Mouse (Mus musculus) testis, postnatal 14 days (tissue): ENCODE results near the gene Mtmr4.

ENCODE experiments used
- DNase-seq: peaks from one replicate; pipeline ENCODE4 v3.0.0; 2021; ENCODE audit warnings: low spot score

Gene Mtmr4

DNA sequence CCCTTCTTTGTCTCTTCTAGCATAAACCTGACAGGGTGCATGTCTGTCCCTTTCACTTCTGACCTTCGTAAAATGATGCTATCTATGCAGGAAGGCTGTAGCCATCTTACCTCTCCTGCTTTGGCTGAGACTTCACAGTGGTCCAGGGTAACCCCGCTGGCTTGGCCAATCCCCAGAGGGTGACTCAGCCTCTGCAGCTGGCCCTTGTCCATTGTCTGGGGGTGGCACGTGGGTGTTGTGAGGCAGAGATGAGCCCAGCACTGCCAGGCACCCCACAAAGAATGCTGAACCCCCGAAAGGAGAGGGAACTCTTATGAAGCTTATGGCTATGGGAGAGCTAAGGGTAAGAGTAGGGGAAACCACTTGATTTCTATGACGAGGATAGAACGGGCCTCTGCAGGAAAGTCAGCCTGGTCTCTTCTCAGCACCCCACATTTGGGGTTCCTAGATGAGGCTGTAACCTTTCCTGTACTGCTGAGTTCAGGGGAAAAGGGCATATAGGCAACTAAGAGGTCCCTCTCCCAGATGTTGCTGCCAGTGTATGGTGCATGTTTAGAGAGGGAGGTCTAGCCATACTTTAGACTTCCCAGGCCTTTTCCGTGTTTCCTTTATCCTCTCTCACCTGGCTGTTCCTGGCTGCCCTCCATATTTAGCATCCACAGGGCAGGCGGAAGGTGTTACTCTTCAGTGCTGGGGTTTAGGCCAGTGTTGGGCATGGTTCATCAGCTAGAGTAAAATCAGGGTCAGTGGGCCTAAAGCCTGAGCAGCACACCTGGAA is 9.8 kb upstream of the Mtmr4 start:
- DNase-seq = no peak

DNA sequence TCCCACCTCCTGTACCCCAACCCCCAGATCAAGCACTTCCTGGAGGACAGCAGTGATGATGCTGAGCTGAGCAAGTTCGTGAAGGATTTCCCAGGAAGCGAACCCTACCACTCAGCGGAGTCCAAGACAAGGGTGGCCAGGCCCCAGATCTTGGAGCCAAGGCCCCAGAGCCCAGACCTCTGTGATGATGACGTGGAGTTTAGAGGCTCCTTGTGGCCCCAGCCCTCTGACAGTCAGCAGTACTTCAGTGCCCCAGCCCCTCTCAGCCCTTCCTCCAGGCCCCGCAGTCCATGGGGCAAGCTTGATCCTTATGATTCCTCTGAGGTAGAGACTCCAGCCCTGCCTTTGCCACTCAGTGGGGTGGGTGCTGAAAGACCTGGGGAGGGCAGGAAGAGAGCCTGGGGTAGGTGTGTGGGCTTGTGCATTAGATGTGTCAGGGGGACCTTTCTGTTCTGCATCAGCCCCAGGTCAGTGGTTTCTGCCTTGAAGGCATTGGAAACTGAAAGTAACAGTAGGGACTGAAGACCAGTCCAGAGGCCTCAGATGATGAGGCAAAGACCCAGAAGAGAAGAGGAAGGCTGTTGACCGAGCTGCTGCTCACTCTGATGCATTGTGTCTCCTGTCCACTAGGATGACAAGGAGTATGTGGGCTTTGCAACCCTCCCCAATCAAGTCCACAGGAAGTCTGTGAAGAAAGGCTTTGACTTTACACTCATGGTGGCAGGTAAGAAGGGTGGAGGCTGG is 8.5 kb upstream of the Mtmr4 start:
- no peak for DNase-seq

DNA sequence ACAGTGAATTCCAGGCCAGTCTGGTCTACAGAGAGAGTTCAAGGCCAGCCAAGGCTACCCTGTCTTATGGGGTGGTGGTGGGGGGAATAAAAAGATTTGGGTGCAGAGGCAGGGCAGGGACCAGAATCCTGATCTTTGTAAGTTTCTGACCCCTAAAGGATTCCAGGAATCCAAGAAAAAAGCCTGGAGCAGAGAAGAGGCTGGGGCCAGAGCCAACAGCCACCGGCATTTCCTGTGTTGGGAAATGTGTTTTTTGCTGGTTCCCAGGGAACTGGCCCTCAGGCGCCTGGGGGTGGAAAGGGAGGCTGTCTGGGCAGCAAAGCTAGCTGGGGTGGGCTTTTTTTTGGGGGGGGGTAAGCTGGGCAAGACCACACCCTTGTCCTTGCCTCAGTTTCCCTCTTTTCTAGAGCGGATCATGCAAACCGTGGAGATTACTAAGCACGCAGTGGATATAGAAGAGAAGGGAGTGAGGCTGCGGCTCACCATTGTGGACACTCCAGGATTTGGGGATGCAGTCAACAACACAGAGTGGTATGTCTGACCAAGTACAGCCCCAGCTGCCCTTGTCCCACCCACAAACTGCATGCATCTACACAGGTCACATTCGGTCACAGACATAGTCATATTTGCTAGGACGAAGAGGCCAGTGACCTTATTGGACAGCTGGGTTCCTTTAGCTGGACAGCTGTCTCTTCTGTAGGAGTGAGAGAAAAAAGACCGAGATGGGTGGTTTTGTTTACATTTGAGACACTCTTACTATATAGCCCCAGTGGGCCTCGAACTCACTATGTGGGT is 7.1 kb upstream of the Mtmr4 start:
- no peak for DNase-seq

DNA sequence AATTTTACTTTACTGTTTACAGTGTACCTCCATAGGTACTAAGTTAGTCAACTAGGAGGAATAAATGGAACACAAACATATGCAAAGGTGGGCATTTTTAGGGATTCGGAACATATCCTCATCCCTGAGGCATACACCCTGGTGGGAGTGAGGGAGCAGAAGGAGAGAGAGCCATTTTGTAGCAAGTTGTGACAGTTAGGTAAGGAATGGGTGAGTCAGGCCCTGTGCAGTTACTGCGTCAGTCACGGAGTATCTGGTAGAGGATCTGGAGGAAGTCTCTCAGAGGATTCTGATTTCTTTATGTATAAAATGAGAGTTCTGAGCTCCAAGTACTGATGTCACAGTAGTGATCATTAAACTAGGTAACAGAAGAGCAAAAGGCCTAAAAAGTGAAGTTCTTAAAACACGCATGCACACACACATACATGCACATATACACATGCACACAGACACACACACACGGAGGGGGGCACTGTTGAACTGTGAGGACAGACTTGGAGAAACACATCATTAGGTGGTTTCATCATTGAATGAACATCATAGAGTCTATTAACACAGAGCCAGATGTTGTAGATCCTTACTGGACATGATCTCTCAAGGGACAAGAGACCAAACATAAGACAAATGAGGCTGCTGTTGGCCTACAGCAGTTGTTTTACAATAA is 4.6 kb upstream of the Mtmr4 start:
- no peak for DNase-seq

DNA sequence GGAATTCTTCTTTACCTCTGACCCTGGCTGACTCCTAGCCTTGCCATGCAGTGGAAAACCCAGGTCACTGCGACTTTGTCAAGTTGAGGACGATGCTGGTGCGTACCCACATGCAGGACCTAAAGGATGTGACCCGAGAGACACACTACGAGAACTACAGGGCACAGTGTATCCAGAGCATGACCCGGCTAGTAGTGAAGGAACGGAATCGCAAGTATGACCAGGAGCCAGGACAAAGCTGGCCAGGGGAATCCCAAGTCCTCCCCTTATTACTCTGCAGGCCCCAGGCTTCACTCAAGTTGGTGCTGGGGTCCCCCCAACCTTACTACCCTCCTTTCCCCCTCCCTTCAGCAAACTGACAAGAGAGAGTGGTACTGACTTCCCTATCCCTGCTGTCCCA is 2.4 kb upstream of the Mtmr4 start:
- DNase-seq = no peak

DNA sequence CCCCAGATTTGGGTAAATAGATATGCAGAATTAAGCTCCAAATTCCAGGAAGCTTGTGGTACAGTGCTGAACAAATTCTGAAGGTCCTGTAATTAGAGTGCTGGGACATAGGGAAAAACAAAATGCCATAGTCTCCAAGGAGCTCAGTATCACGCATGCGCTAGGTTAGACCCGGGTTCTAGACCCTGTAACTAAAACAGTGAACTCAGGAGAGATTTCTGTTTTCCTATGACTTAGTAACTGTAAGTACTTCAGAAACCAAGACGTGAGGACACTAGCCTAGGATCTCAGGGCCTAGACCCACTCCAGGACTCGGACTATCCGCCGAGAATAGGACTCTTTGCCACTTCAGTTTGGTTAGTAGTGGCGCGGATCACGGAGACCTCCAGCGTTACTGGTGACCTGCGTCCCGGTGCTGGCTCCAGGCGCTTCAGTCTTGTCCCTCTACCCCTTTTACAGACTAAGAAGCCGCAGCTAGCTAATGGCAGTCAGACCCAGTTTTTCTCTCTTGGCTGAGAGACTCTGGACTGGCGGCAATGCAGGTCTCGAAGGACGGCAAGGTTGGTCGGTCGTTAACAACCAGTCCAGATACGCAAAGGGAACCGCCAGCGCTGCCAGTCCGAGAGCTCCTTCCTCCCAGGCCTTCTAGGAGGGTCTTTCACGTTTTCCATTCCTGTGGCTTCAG is 979 bp upstream of the Mtmr4 start:
- DNase-seq = no peak

DNA sequence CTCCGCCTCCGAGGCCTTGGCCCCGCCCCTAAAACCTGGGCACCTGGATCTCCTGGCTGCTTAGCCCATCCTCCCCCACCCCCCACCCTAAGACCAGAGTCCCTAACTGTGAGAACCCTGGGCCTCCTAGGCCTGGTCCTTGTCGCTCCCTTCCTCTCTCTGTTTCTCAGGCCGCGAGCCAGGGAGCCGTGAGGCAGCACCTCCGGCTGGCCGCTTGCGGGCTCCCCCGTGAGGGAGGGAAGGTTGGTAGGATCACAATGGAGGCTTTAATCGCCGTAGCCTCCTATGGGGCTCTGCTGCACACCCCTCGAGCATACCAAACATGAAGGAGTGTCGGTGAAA is 363 bp downstream of the Mtmr4 start:
- no peak for DNase-seq

DNA sequence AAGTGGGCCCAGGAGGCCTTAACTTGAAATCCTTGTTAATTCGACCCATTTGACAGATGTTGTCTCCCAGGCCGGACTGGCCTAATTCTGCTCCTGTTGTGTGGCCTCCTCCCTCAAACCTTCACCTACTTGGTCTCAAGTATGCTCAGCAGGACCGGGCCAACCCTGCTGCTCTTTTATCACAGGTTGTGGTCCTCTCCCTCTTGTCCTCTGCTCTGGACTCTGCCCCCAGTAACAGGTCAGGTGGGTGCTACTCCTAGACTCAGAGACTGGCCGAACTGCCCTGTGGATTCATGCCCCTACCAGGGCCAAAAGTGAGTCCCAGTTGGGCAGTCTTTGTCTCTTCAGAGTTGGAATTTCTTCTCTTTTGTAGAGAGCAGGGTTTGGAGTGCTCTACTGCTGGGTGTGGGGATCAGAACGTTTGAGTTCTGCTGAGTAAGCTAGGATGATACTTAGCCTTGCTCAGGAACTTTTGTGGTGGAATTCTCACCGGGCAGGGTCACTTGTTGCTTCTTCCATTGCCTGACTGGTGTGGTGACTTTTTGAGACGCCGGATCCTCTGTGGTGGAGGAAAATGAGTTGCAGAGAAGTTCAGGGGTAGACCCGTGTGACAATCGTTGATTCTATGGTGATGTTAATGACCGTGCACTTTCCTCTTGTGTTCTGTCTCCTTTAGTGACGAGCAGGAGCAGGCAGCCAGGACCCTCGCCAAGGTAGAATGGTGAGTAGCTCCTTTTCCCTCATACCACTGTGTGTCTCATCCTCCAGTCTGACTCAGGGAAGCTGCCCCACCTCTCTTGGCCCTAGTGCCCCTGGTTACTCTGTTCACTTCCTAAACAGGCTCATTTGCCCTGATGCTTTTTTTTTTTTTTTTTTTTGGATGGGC is 994 bp downstream of the Mtmr4 start:
- no peak for DNase-seq

DNA sequence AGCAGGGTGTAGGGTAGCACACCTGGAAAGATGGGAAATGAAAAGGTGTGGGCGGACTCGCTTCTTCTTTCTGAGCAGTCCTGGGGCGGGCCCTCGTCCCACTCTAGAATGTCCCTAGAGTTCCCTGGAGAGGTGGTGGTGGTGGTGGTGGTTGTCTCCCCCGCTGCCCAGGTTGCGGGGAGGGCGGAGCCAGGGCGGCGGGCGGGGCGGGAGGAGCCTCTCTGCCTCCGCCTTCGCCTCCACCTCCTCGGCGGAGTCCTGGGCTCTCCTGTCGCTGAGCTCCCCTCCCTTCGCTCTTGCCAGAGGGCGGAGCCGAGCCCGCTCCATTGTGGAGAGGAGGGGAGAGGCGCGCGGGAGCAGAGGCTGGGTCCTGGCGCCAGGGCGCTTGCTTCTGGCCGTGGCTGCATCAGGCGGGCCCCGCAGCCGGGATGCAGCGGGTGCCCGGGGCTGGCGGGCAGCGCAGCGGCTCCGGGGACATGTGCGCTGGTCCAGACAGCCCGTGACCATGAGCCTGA is 3.4 kb downstream of the Mtmr4 start:
- DNase-seq = peak; percentile 84

DNA sequence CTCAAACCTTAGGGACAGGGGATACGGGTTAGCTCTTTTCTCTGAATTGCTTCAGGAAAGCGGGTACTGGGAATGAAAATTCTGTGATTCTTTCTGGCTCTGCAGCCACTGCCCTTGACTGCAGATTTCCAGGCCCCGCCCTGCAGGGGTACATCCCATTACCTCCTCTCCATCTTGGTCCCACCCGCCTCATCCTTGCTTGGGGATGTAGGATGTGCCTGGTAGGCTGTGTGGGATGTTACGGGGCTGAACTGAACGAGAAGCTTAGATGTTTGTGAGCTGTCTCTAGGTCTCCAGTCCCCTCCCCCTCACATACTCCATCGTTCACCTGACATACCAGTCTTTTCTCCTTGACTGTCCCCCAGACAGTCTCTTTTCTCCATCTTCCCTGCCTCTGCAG is 4.0 kb downstream of the Mtmr4 start:
- no peak for DNase-seq

DNA sequence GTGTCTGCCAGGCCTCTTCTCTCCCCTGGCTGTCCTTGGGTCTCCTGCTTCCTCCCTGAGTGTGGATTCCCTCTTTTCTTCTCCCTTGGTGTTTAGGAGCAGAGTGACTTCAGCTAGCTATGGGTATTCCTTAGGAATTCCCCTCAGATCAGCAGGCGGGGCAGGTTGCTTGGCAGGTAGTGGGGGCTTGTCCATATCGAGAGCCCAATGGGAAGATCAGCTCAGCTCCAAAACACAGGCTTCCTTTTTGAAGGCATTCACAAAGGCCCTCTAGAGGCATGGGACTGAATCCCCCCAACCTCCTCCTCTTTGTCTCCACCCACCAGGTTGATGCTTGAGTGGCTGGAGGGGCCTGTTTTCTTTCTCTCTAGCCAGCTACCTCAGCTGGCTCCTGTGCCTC is 4.5 kb downstream of the Mtmr4 start:
- no peak for DNase-seq

DNA sequence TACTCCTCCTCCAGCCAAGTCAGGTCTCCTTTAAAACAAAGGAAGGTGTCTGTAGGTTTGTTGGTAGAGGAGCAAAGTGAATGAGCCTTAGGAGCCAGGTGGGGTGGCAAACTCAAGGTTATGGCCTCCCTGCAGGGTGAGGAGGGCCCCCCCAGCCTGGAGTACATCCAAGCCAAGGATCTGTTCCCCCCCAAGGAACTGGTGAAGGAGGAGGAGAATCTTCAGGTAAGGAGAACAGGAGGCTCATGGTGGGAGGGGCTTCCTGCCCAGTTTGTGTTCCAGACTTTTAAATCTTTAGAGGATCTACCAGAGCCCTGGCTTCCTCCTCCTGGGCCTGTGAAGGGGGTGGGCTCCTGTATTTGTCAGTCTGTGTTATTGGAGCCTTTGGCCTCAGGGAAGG is 5.1 kb downstream of the Mtmr4 start:
- DNase-seq = no peak

DNA sequence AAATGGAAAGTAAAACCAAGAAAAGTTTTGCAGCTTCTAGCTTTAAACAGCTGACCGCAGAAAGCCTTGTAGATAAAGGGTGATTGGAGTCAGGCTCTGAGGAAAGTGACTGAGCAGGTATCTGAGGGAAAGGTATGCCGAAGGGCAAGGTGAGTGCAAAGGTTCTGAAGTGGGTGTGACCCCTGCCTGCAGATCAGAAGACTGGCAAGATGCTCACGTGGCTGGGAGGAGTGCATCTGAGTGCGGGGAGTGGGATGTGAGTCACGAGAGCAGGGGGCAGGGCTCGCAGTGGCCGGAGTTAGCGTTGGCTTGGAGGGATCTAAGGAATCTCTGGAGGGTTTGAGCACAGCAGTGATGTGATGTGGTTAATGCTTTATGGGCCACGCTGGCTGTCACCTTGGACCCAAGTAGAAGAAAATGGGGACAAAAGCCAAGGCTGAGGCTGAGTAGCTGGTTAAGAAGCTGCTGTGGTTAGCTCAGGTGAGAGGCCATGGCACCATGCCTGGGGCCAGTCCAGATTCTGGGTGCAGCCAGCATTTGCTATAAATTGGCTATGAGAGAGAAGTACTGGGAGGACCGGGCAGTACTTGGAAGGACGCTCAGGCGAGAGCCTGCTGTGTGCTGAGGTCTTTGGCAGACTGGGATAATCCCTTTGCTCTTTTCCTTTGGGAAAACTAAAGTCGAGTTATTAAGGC is 7.6 kb downstream of the Mtmr4 start:
- DNase-seq = no peak

DNA sequence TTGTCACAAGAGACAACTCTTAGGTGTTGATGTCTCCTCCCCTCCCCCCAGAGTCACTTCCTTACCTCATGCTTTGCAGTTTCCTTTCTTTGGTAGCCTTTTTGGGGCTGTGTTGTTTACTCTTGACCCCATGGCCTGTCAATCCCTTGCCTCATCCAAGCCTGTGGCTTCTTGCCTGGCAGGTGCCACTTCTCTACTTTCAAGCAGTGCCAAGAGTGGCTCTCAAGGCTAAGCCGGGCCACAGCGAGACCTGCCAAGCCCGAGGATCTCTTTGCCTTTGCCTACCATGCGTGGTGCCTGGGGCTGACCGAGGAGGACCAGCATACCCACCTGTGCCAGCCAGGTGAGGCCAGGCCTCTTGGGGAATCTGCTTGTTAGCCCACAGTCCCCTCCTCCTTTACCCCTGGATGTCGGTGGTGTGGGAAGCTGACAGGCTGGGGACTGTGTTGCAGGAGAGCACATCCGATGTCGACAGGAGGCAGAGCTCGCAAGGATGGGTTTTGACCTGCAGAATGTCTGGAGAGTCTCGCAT is 8.4 kb downstream of the Mtmr4 start:
- DNase-seq = no peak

DNA sequence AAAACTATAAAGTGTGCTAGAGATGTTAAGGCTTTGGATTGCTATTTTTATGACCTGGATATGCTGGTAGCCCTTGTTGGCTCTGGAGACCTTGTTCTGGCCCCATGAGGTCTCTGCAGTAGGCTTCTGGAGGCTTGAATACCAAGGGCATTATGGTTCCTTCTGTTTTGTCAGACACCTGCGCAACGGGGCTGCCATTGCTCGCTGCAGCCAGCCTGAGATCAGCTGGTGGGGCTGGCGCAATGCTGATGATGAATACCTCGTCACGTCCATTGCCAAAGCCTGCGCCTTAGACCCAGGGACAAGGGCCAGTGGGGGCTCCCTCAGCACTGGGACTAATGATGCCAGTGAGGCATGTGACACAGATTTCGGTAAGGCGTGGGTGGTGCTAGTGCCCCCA is 10.3 kb downstream of the Mtmr4 start:
- no peak for DNase-seq

DNA sequence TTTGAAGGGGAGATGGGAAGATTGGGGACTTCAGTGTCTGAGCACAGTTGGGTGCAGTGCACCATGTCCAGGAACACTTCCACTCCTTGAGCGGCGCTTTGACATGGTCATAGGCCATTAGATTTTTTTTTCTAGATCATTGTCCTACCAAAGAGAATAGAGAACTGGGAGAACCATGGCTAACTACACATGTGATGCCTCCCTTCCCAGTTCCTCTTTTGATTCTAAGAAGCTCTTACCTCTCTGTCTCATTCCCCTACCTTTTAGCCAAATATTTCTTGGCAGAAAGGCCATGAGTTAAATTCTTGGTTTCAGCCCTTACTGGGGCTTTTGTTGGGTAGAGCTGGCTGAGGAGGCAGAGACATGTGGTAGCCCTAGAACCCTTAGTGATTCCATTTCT is 11.6 kb downstream of the Mtmr4 start:
- no peak for DNase-seq

DNA sequence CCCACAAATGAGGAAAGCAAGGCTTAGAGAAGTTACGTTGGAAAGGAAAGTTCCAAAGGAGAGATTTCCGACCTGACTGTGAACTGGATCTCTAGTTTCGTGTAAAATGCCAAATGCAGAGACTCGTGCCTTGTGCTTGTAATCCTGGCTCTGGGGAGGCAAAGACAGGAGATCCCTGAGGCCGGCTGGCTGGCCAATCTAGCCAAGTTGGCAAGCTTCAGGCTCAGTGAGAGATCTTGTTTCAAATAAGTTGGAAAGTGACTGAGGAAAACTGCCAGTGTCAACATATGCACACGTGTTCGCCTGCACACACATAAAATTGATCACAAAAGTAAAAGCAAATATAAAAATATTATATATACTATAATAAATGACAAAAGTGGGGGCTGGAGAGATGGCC is 17.3 kb downstream of the Mtmr4 start:
- no peak for DNase-seq

DNA sequence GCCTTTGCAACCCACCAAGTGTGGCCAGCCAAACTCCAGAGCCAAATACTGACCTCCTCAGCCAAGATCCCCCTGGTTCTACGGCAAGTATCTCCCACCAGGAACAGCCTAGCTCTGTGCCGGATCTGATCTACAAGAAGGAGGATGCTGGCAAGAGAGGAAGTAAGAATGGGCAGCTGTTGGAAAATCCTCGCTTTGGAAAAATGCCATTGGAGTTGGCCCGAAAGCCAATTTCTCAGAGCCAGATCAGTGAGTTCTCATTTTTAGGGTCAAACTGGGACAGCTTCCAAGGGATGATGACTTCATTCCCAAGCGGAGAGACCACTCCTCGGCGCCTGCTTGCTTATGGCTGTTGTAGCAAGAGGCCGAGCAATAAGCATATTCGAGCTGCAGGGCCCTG is 19.6 kb downstream of the Mtmr4 start:
- no peak for DNase-seq

DNA sequence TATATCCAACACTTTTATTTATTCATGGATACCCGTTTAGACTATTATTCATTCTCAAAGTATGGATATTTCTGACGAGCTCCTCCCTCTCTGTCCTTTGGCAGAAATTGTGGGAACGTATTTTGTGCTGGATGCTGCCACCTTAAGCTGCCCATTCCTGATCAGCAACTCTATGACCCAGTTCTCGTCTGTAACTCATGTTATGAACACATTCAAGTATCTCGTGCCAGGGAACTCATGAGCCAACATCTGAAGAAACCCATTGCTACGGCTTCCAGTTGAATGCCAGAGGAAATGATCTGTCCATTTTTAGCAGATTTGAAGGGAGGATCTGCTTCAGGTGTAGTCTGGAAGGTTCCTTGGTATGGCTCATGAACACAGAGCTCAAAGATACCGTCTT is 22.0 kb downstream of the Mtmr4 start:
- DNase-seq = no peak

DNA sequence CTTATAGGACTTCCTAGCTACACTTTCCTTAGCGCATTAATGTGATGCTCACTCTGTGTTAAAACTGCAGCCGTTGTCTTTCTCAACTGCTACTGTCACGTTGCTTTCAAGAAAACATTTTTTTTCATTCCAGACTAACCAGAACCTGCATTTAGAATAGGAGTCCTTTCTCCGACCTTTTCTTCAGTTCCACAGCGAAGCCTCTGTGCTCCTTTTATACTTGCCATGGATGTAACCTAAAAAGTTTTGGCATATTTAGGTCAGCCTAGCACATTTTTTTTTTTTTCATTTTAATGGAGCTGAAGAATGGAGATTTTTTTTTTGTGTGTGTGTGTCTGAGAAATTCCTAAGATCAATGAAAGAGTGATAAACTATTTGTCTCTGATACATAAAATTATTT is 23.6 kb downstream of the Mtmr4 start:
- no peak for DNase-seq
